Mouse (Mus musculus) intestine, postnatal 0 days (tissue): ENCODE measurements around the gene Gimap5. TPM values are rescaled to one million over a fixed set of nuclear protein-coding genes. Genes with fewer than 3 reads are reported as not detected.
A peak's percentile ranks its signal among the peaks of the same experiment; 100 is the strongest.

ENCODE experiments used
- ATAC-seq: fragments of 200-750 bp; cut with Nextera tagmentation; 2 replicates; pipeline ENCODE4 v1.8.0; 2017; ENCODE audit warnings: mild to moderate bottlenecking, moderate TSS enrichment, moderate library complexity
- H3K27ac ChIP-seq: fragments of 300-500 bp; sonication (generic); 2 replicates; pipeline ENCODE4 v1.5.1; 2014; ENCODE audit warnings: mild to moderate bottlenecking, low read depth, low read length, moderate library complexity
- H3K27me3 ChIP-seq: fragments of 300-500 bp; sonication (generic); replicated peaks from 2 replicates; pipeline ENCODE4 v1.6.1; 2014; ENCODE audit warnings: low read length, mixed read lengths; ENCODE audit not compliant: control insufficient read depth, insufficient read depth
- H3K36me3 ChIP-seq: fragments of 300-500 bp; sonication (generic); 2 replicates; pipeline ENCODE4 v1.6.1; 2014; ENCODE audit warnings: mild to moderate bottlenecking, moderate library complexity; ENCODE audit not compliant: control insufficient read depth, insufficient read depth
- H3K4me1 ChIP-seq: fragments of 300-500 bp; sonication (generic); replicated peaks from 2 replicates; pipeline ENCODE4 v1.6.1; 2014; ENCODE audit warnings: antibody characterized with exemption, low read length, mixed read lengths; ENCODE audit not compliant: control insufficient read depth, insufficient read depth
- H3K4me2 ChIP-seq: fragments of 300-500 bp; sonication (generic); replicated peaks from 2 replicates; pipeline ENCODE4 v1.6.1; 2014; ENCODE audit warnings: low read depth, mild to moderate bottlenecking, moderate library complexity
- H3K4me3 ChIP-seq: fragments of 300-500 bp; sonication (generic); 2 replicates; pipeline ENCODE4 v1.5.1; 2014; ENCODE audit warnings: low read depth, low read length
- H3K9ac ChIP-seq: fragments of 300-500 bp; sonication (generic); 2 replicates; pipeline ENCODE4 v1.6.1; 2014; ENCODE audit warnings: mild to moderate bottlenecking, low read depth, low read length
- H3K9me3 ChIP-seq: fragments of 300-500 bp; sonication (generic); 2 replicates; pipeline ENCODE4 v1.6.1; 2016; ENCODE audit warnings: mixed run types; ENCODE audit not compliant: control insufficient read depth
- CTCF ChIP-seq: sonication (generic); IDR thresholded peaks from 2 replicates; pipeline ENCODE4 v1.5.1; 2016; ENCODE audit warnings: low read depth, mild to moderate bottlenecking, control low read depth, antibody characterized with exemption, moderate library complexity
- WGBS: fragments of 180-500 bp; shearing (Covaris S2); extraction: QIAGEN DNeasy Blood & Tissue Kit; methylation state at CpG from one replicate; pipeline ENCODE4 v1.1.7; 2014; 5-methylcytosine and 5-hydroxymethylcytosine counted together
- polyA plus RNA-seq: library from polyadenylated mRNA; unstranded; fragments of >200 nt; fragmentation: Nextera tagmentation; extraction: Ambion mirVana; gene quantifications from 2 replicates; pipeline ENCODE4 v1.2.1, GENCODE M21; 2015

Gene Gimap5
- polyA plus RNA-seq, 1 experiment from 2014 or later = 10.6 TPM

- Histone ChIP-seq H3K4me1 (no peaks in the 10 kb centered on the region), H3K4me2 (no peak overlapping the region), H3K4me3 (no peak overlapping the region), H3K36me3 (no peaks in the 10 kb centered on the region), H3K9me3 (no peaks in the 10 kb centered on the region), H3K27ac (no peak overlapping the region; the same call in 1 of the 2 replicates), H3K27me3 (no peaks in the 10 kb centered on the region), H3K9ac (no peak overlapping the region)
- no peak for ATAC-seq
- WGBS = 54% methylated on average over 5 of the region's 5 CpGs
- no peak for TF ChIP-seq CTCF
Observed at GRCm38 (mm10) chr6:48700251-48701075, 45.5 kb upstream of the Gimap5 start.

GRCm38 (mm10) chr6:48702146-48702545 lies 43.9 kb upstream of the Gimap5 start:
- no peak overlapping the region for H3K4me3 ChIP-seq
- H3K9ac ChIP-seq = no peak overlapping the region
- H3K27ac ChIP-seq = no peak overlapping the region
- TF ChIP-seq CTCF = no peak
- no peaks in the 10 kb centered on the region for H3K36me3 ChIP-seq
- H3K4me1 ChIP-seq = no peaks in the 10 kb centered on the region
- H3K27me3 ChIP-seq = no peaks in the 10 kb centered on the region
- no peak for ATAC-seq
- H3K9me3 ChIP-seq = no peaks in the 10 kb centered on the region
- H3K4me2 ChIP-seq = no peak overlapping the region
- 85% methylated on average over 7 of the region's 7 CpGs for WGBS

DNA sequence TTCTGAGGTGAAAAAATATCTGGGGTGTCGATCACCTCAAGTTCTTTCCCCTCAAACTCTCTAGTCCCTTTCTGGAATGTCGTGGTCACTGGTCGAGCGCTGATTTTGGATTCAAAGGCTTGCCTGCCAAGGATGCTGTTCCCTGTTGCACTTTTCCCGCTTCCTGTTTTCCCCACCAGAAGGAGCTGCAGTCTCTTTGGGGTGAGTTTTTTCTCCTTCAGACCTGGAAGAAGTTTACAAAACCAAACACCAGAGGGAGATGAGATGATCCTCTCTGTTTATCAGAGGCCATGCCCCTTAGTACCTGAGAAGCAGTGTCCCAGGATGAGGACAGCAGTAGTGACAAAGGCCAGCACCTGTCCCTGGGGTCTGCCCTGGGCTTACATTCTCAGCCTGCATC lies 43.4 kb upstream of the Gimap5 start:
- Histone ChIP-seq H3K9me3 (no peaks in the 10 kb centered on the region), H3K27ac (no peak overlapping the region), H3K9ac (no peak overlapping the region), H3K4me2 (no peak overlapping the region), H3K27me3 (no peaks in the 10 kb centered on the region), H3K36me3 (no peaks in the 10 kb centered on the region), H3K4me3 (no peak overlapping the region), H3K4me1 (no peaks in the 10 kb centered on the region)
- 66% methylated on average over 5 of the region's 5 CpGs for WGBS
- TF ChIP-seq CTCF = peak; percentile 60
- no peak for ATAC-seq

GRCm38 (mm10) chr6:48704146-48704545 lies 41.9 kb upstream of the Gimap5 start:
- Histone ChIP-seq H3K36me3 (no peaks in the 10 kb centered on the region), H3K9me3 (no peaks in the 10 kb centered on the region), H3K9ac (no peak overlapping the region), H3K27me3 (no peaks in the 10 kb centered on the region), H3K4me3 (no peak overlapping the region), H3K4me1 (no peaks in the 10 kb centered on the region), H3K27ac (no peak overlapping the region), H3K4me2 (no peak overlapping the region)
- TF ChIP-seq CTCF = no peak
- no peak for ATAC-seq

DNA sequence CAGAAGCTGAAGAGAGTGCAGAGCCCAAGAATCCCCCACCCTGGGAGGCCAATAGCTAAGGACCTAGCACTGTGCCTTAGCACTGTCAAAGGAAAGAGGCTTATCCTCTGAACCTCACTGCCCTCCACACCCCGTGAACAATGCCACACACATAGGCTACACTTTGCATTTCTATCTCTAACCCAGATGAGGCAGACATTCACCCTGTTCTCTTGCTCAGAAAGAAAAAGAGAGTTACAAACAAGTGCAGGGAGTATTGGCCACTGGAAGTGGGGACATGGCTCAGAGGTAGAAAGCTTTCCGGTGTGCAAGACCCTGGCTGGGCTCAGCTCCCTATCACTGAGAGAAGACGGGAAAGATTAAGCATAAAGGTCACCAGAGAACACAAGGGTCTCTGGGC lies 39.9 kb upstream of the Gimap5 start:
- no peaks in the 10 kb centered on the region for H3K9me3 ChIP-seq
- no peak overlapping the region for H3K4me3 ChIP-seq
- TF ChIP-seq CTCF = no peak
- H3K27ac ChIP-seq = no peak overlapping the region
- no peaks in the 10 kb centered on the region for H3K4me1 ChIP-seq
- H3K4me2 ChIP-seq = peak overlapping the region; percentile 10
- H3K9ac ChIP-seq = no peak overlapping the region
- 59% methylated on average over 3 of the region's 3 CpGs for WGBS
- H3K36me3 ChIP-seq = no peaks in the 10 kb centered on the region
- H3K27me3 ChIP-seq = no peaks in the 10 kb centered on the region
- ATAC-seq = no peak

DNA sequence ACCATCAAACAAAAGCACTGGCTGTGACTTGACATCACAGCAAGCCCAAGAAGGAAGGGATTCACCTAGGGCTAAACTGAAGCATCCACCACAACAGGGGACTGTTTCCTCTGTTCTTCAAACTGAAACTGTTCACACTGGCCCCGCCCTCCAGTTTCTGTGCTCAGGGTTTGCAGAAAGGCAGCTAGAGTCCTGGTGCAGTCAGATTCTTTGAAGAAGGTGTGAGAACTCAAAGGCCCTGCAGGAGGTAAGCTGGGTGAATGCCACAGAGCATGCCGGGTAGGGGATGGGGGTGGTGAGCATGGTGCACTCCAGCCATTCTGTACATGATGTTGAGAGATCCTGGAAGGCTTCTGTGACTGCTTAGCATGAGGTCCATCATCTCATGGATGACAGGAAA lies 27.5 kb upstream of the Gimap5 start, which contains the start of the genes Gm28053 and Gimap7:
Gene Gm28053 (plus strand): TSS at position 153 of the 400 bp plus-strand sequence.
Gene Gimap7 (plus strand): TSS at position 167 of the 400 bp plus-strand sequence.
- Histone ChIP-seq H3K27me3 (no peaks in the 10 kb centered on the region), H3K27ac (no peak within 1 kb of the TSS), H3K9ac (no peak within 1 kb of the TSS), H3K36me3 (no peaks in the 10 kb centered on the region), H3K9me3 (no peaks in the 10 kb centered on the region), H3K4me1 (no peaks in the 10 kb centered on the region), H3K4me3 (no peak within 1 kb of the TSS), H3K4me2 (no peak within 1 kb of the TSS)
- ATAC-seq = no peak
- WGBS = 63% methylated on average over 2 of the region's 2 CpGs
- TF ChIP-seq CTCF = no peak
